Mouse (Mus musculus) neutrophil, adult 59 days (primary cell): ENCODE results near the gene Ss18l1. TPM values are rescaled to one million over a fixed set of nuclear protein-coding genes. Genes with fewer than 3 reads are reported as not detected.

Source experiments
- total RNA-seq, 2 experiments: library from RNA; stranded (reverse); gene quantifications; 1 replicate in 1 of 2; 2 replicates in 1 of 2; pipeline ENCODE4 v1.2.4; 2023

The Ss18l1 gene
- total RNA-seq = 1 to 10 TPM; 3.9 to 4.2 TPM

GRCm38 (mm10) chr2:180042256-180042857 lies at the start of gene Ss18l1, which contains the start of gene Psma7:
Gene Ss18l1, plus strand, starts transcription at chr2:180042509.
Gene Psma7, minus strand, starts transcription at chr2:180042433.

DNA sequence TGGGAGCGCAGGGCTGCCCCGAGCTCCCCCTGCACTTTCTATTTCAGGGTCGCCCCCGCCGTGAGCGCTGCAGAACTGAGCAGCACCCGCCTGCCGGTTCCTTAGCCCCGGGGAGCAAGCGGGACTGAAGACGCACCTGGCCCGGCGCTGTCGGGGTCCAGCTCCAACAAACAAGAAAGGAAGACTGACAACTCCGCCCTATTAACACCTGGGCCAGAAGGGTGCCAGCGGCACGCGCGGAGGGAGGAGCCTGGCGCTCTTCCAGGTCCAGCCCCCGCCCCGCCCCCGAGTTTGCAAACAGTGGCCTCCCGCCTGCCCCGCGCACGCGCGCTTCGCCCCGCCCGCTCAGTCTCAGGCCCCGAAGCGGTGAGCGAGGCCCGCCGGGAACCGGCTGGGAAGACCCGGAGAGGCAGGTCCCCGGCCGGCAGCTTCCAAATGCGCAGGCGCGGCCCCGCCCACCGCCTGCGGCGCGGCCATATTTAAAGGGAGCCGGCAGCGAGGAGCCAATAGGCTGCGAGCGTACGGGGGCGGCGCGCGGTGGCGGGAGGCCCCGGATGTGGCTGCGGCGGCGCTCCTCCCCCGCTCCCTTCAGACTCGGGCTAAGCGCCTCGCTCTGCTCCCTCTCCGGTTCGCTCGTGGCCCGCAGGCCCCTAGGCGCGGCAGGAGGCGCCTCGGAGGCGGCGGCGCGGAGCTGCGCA lies 17.8 kb upstream of the Ss18l1 start, which contains the start of gene Lsm14b:
Gene Lsm14b, plus strand, starts transcription at position 587 of the 698 bp plus-strand sequence.

GRCm38 (mm10) chr2:180070481-180071453 lies 28.5 kb downstream of the Ss18l1 start, which contains the start of gene Mtg2:
Gene Mtg2, plus strand, starts transcription at chr2:180070588.

GRCm38 (mm10) chr2:180103978-180104658 lies 61.8 kb downstream of the Ss18l1 start, which contains the start of gene Hrh3:
Gene Hrh3, minus strand, starts transcription at chr2:180104488.

DNA sequence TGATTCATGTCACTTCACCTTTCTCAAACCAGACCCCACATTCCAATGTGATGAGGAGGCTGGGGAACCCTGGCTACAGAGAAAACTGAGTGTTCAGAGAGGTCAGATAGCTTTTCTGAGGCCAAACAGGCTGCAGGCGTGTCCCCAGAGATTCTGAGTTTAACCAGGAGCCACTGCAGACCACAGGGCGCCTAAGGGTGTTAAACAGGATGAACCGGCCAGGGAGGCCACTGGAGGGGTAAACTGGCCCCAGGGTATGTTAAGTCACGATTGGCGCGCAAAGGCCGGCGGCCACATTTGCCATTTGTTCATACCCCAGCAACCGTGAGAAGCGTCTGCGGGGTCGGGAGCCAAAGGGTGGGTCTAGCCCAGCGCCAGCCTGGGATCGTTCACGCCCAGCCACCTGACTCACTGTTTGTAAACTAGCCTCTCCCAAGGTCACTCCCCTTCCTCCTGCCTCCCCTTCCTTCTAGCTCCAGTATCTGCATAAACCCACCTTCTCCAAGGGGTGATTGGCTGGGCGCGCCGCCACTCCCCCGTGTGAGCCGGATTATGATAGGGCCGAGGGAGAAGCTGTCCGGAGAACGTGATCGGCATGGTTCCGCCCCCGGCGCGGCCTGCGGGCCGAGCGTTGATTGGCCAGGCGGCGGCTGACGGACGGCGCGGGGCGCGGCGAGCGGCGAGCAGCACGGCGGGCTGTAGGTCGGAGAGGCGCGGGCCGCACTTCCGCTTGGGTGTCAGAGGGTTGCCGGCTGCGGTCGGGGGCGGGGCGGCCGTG lies 76.5 kb downstream of the Ss18l1 start, which contains the start of gene Osbpl2:
Gene Osbpl2, plus strand, starts transcription at position 646 of the 778 bp plus-strand sequence.

Other genes starting within 250 kb of the Ss18l1 start
- 10 to 100 TPM; 34.7 to 35.2 TPM for gene Taf4, start 65.9 kb upstream of the Ss18l1 start, total RNA-seq
- gene Lsm14b, start 17.5 kb upstream of the Ss18l1 start, total RNA-seq = 10 to 100 TPM; 17.8 to 17.9 TPM
- gene Psma7, start 76 bp upstream of the Ss18l1 start, total RNA-seq = 100 to 1,000 TPM; 143 to 165 TPM
- gene Mtg2, start 28.1 kb downstream of the Ss18l1 start, total RNA-seq = 1 to 10 TPM; 6.6 to 8.4 TPM
- not detected for gene Hrh3, start 62.0 kb downstream of the Ss18l1 start, total RNA-seq
- 10 to 100 TPM; 72.1 to 78.5 TPM for gene Osbpl2, start 76.8 kb downstream of the Ss18l1 start, total RNA-seq
- gene Adrm1, start 129.0 kb downstream of the Ss18l1 start, total RNA-seq = 10 to 100 TPM; 71.8 to 74.1 TPM
- under 1 TPM; 0.71 TPM for gene Lama5, start 183.3 kb downstream of the Ss18l1 start, total RNA-seq
- gene Rps21, start 214.9 kb downstream of the Ss18l1 start, total RNA-seq = 100 to 1,000 TPM; 517 to 537 TPM
- gene Cables2, start 231.0 kb downstream of the Ss18l1 start, total RNA-seq = 10 to 100 TPM; 25.6 to 27.2 TPM
- gene Rbbp8nl, start 247.4 kb downstream of the Ss18l1 start, total RNA-seq = not detected